Mouse (Mus musculus) CH12.LX (cell line): Measurements from ENCODE around the gene Cd69.

Source experiments
- CTCF ChIP-seq, 2 experiments: IDR thresholded peaks in 1 of 2; conservative IDR thresholded peaks in 1 of 2; 2 replicates each; pipeline ENCODE4 v1.5.1; 2011 to 2012; ENCODE audit warnings: low read depth in 2 of 2, low read length in 2 of 2, improper control_type of control experiment in 1 of 2, inconsistent platforms in 1 of 2, mild to moderate bottlenecking in 1 of 2, moderate library complexity in 1 of 2
- ETS1 ChIP-seq: conservative IDR thresholded peaks from 2 replicates; pipeline ENCODE4 v1.6.1; 2012; ENCODE audit warnings: low read depth, mild to moderate bottlenecking, inconsistent platforms, low read length, improper control_type of control experiment, moderate library complexity
- MAX ChIP-seq: IDR thresholded peaks from 2 replicates; pipeline ENCODE4 v1.6.1; 2011; ENCODE audit warnings: low read length, improper control_type of control experiment
- MXI1 ChIP-seq: IDR thresholded peaks from 2 replicates; pipeline ENCODE4 v1.6.1; 2011; ENCODE audit warnings: mild to moderate bottlenecking, low read depth, low read length, improper control_type of control experiment
- NRF1 ChIP-seq: IDR thresholded peaks from 2 replicates; pipeline ENCODE4 v1.6.1; 2014; ENCODE audit warnings: low read depth, mild to moderate bottlenecking, inconsistent platforms, low read length, improper control_type of control experiment, moderate library complexity
- PAX5 ChIP-seq: IDR thresholded peaks from 2 replicates; pipeline ENCODE4 v1.6.1; 2012; ENCODE audit warnings: low read length, inconsistent platforms, mixed read lengths
- POLR2A ChIP-seq: IDR thresholded peaks from 2 replicates; pipeline ENCODE4 v1.6.1; 2011; ENCODE audit warnings: low read depth, mild to moderate bottlenecking, improper control_type of control experiment, low read length
- RCOR1 ChIP-seq: conservative IDR thresholded peaks from 2 replicates; pipeline ENCODE4 v1.6.1; 2012; ENCODE audit warnings: low read depth, mild to moderate bottlenecking, inconsistent platforms, low read length, improper control_type of control experiment
- SIN3A ChIP-seq: IDR thresholded peaks from 2 replicates; pipeline ENCODE4 v1.6.1; 2012; ENCODE audit warnings: low read length, improper control_type of control experiment, inconsistent platforms
- SMC3 ChIP-seq: IDR thresholded peaks from 2 replicates; pipeline ENCODE4 v1.6.1; 2011; ENCODE audit warnings: low read depth, low read length, improper control_type of control experiment
- UBTF ChIP-seq: IDR thresholded peaks from 2 replicates; pipeline ENCODE4 v1.6.1; 2012; ENCODE audit warnings: low read depth, mild to moderate bottlenecking, inconsistent platforms, low read length, improper control_type of control experiment, moderate library complexity

- TF ChIP-seq UBTF, result no peak
- TF ChIP-seq CTCF (conservative IDR thresholded peaks at IDR 0.05 in 1 of 2, IDR thresholded peaks at IDR 0.05 in 1 of 2; ENCODE audit: low read depth in 2 of 2, low read length in 2 of 2), result no peak
- TF ChIP-seq SMC3, result no peak
- TF ChIP-seq POLR2A, result peak; percentile 47; the same call in 1 of the 2 replicates
- TF ChIP-seq RCOR1, result no peak
- TF ChIP-seq ETS1, result no peak
- no peak for TF ChIP-seq SIN3A
- TF ChIP-seq MAX, result no peak
- no peak for TF ChIP-seq NRF1
- no peak for TF ChIP-seq MXI1
- TF ChIP-seq PAX5, result no peak
These were observed 41.8 kb downstream of the Cd69 start for GRCm38 (mm10) chr6:129233366-129233954.
